Mouse (Mus musculus) kidney, postnatal 0 days (tissue): ENCODE results near the gene Gm36210. TPM values are rescaled to one million over a fixed set of nuclear protein-coding genes. Genes with fewer than 3 reads are reported as not detected.
A peak's percentile ranks its signal among the peaks of the same experiment; 100 is the strongest.

Source experiments
- ATAC-seq: fragments of 200-750 bp; cut with Nextera tagmentation; replicated peaks from 2 replicates; pipeline ENCODE4 v1.8.0; 2017; ENCODE audit warnings: low read depth, moderate number of reproducible peaks, moderate TSS enrichment, moderate library complexity; ENCODE audit not compliant: low FRiP score
- DNase-seq: peaks from one replicate; pipeline ENCODE4 v3.0.0-alpha.2; 2016; ENCODE audit warnings: low spot score
- H3K27ac ChIP-seq: fragments of 300-500 bp; sonication (generic); 2 replicates; pipeline ENCODE4 v1.5.1; 2014; ENCODE audit warnings: mild to moderate bottlenecking
- H3K27me3 ChIP-seq: fragments of 300-500 bp; sonication (generic); 2 replicates; pipeline ENCODE4 v1.6.1; 2014; ENCODE audit warnings: low read length, mixed read lengths; ENCODE audit not compliant: insufficient read depth
- H3K36me3 ChIP-seq: fragments of 300-500 bp; sonication (generic); 2 replicates; pipeline ENCODE4 v1.6.1; 2014; ENCODE audit warnings: low read length, mixed read lengths; ENCODE audit not compliant: insufficient read depth
- H3K4me1 ChIP-seq: fragments of 300-500 bp; sonication (generic); replicated peaks from 2 replicates; pipeline ENCODE4 v1.6.1; 2014; ENCODE audit warnings: antibody characterized with exemption, low read length, mixed read lengths; ENCODE audit not compliant: insufficient read depth
- H3K4me2 ChIP-seq: fragments of 300-500 bp; sonication (generic); 2 replicates; pipeline ENCODE4 v1.6.1; 2014; ENCODE audit warnings: mild to moderate bottlenecking, low read length, moderate library complexity, mixed read lengths
- H3K4me3 ChIP-seq: fragments of 300-500 bp; sonication (generic); replicated peaks from 2 replicates; pipeline ENCODE4 v1.5.1; 2014; ENCODE audit warnings: low read depth, low read length
- H3K9ac ChIP-seq: fragments of 300-500 bp; sonication (generic); 2 replicates; pipeline ENCODE4 v1.6.1; 2014; ENCODE audit warnings: low read depth, low read length
- H3K9me3 ChIP-seq: fragments of 300-500 bp; sonication (generic); replicated peaks from 2 replicates; pipeline ENCODE4 v1.6.1; 2016; ENCODE audit warnings: low read length, inconsistent platforms, mixed read lengths
- CTCF ChIP-seq: IDR thresholded peaks from 2 replicates; pipeline ENCODE4 v1.5.1; 2016; ENCODE audit warnings: antibody characterized with exemption, low read depth, mild to moderate bottlenecking, moderate library complexity
- WGBS: fragments of 180-500 bp; shearing (Covaris S2); extraction: QIAGEN DNeasy Blood & Tissue Kit; methylation state at CpG from one replicate; pipeline ENCODE4 v1.1.7; 2014; 5-methylcytosine and 5-hydroxymethylcytosine counted together
- polyA plus RNA-seq: library from polyadenylated mRNA; unstranded; fragments of >200 nt; fragmentation: Nextera tagmentation; extraction: Ambion mirVana; gene quantifications from 2 replicates; pipeline ENCODE4 v1.2.1, GENCODE M21; 2015

Gene Gm36210
- polyA plus RNA-seq, 1 experiment from 2014 or later = not detected

DNA sequence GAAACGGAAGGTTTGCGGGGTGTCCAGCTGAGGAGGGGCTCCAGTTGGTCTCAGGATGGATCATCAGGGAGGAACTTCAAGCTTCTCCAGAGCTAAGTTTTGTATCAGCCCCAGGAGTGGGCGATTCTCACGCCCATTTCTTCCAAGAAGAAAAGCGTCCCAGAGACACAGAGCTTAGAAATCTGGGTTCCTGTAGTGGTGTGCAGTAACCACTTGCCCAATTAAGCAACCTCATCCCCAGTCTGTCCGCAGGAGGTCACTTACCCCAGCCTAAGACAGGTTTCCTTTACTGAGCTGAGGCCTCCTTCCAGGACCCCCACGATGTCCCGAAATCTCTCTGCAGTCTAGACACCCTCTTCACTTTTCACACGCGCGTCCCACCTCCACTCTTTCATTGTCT, 29.1 kb downstream of the Gm36210 start:
- H3K9me3 ChIP-seq = no peaks in the 10 kb centered on the region
- TF ChIP-seq CTCF = no peak
- no peak for ATAC-seq
- DNase-seq = no peak
- H3K36me3 ChIP-seq = no peaks in the 10 kb centered on the region
- H3K4me3 ChIP-seq = peak overlapping the region; percentile 48
- H3K9ac ChIP-seq = peak overlapping the region; percentile 39
- 5% methylated on average over 11 of the region's 11 CpGs for WGBS
- 0 out of 2 replicates have a peak overlapping the region, but pooled peaks have one; percentile 25 for H3K27ac ChIP-seq
- H3K4me1 ChIP-seq = peaks cover 7% of the 10 kb centered on the region; the same call in 1 of the 2 replicates
- no peaks in the 10 kb centered on the region for H3K27me3 ChIP-seq
- peak overlapping the region; percentile 78 for H3K4me2 ChIP-seq

DNA sequence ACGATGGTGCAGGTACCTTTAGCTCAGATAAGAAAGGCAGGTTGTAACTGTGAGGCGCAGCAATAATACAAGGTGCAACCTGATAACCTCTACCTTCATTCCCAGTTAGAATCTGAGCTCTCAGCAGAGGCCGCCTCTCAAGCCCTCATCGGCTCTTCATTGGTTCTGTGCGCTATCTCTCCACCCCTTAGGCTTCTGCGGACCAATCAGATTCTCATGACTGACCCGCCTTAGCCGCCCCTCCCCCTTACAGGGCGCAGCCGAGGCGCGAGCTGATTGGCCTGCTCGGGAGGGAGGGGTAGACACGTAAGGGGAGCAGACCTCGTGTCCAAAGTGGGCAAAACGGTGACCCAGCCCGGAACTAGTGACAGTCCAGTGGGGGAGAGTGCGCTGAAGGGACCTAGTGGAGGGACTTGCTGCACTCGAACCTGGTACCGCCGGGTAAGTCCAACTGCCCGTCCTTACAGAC, 29.5 kb downstream of the Gm36210 start, which contains the start of gene Isoc2a:
Gene Isoc2a, plus strand, starts transcription at position 401 of the 469 bp plus-strand sequence.
- TF ChIP-seq CTCF = no peak

DNA sequence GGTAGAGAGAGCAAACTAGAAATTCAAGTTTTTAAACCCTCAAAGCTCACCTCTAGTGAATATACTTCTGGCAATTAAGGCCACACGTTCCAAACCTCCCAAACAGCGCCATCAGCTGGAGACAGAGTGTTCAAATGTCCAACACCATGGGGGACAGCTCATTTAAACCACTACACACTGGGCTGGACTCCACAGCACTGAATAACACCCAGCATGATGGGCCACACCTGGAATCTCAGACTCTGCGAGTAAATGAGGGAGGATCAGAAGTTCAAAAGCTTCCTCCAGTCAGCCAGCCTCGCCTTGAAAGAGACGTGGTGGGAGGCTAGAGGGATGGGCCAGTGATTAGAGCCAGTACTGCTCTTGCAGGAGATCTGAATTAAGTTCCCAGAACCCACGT, 36.2 kb downstream of the Gm36210 start, which contains the start of gene Isoc2b:
Gene Isoc2b, minus strand, starts transcription at position 126 of the 400 bp plus-strand sequence.
- H3K9ac ChIP-seq = no peak within 1 kb of the TSS
- DNase-seq = no peak
- no peaks in the 10 kb centered on the region for H3K27me3 ChIP-seq
- no peak within 1 kb of the TSS for H3K4me3 ChIP-seq
- H3K27ac ChIP-seq = no peak within 1 kb of the TSS
- 37% methylated on average over 6 of the region's 6 CpGs for WGBS
- TF ChIP-seq CTCF = peak; percentile 16; the same call in 1 of the 2 replicates
- no peaks in the 10 kb centered on the region for H3K36me3 ChIP-seq
- no peak within 1 kb of the TSS for H3K4me2 ChIP-seq
- H3K4me1 ChIP-seq = no peaks in the 10 kb centered on the region
- ATAC-seq = no peak
- H3K9me3 ChIP-seq = no peaks in the 10 kb centered on the region

More for the DNA sequence above, 29.5 kb downstream of the Gm36210 start, which contains the start of gene Isoc2a:
- H3K9me3 ChIP-seq = no peaks in the 10 kb centered on the region
- H3K27ac ChIP-seq = 0 out of 2 replicates have a peak within 1 kb of the TSS, but pooled peaks have one; percentile 25
- no peaks in the 10 kb centered on the region for H3K36me3 ChIP-seq
- peak within 1 kb of the TSS; percentile 39 for H3K9ac ChIP-seq
- H3K4me1 ChIP-seq = peaks cover 7% of the 10 kb centered on the region; the same call in 1 of the 2 replicates
- whole genome bisulfite sequencing = under 1% methylated on average over 22 of the region's 22 CpGs
- H3K4me2 ChIP-seq = peak within 1 kb of the TSS; percentile 78
- DNase-seq = peak; percentile 98
- no peaks in the 10 kb centered on the region for H3K27me3 ChIP-seq
- peak; percentile 100 for ATAC-seq
- peak within 1 kb of the TSS; percentile 48 for H3K4me3 ChIP-seq

- H3K9me3 ChIP-seq = no peaks in the 10 kb centered on the region
- H3K27ac ChIP-seq = peak overlapping the region; percentile 63
- H3K4me1 ChIP-seq = no peaks in the 10 kb centered on the region
- peak; percentile 64 for DNase-seq
- no peaks in the 10 kb centered on the region for H3K36me3 ChIP-seq
- H3K9ac ChIP-seq = peak overlapping the region; percentile 57
- WGBS = 33% methylated on average over 10 of the region's 10 CpGs
- peak overlapping the region; percentile 54 for H3K4me2 ChIP-seq
- TF ChIP-seq CTCF = no peak
- ATAC-seq = no peak
- peak overlapping the region; percentile 44 for H3K4me3 ChIP-seq
- no peaks in the 10 kb centered on the region for H3K27me3 ChIP-seq
Observed at GRCm38 (mm10) chr7:4866631-4867180, 39.6 kb downstream of the Gm36210 start.

GRCm38 (mm10) chr7:4865579-4866493, 40.5 kb downstream of the Gm36210 start:
- peak overlapping the region; percentile 54 for H3K4me2 ChIP-seq
- H3K27me3 ChIP-seq = no peaks in the 10 kb centered on the region
- WGBS = 6% methylated on average over 40 of the region's 40 CpGs
- peak overlapping the region; percentile 64 for H3K9ac ChIP-seq
- H3K4me3 ChIP-seq = peak overlapping the region; percentile 44
- ATAC-seq = peak; percentile 100
- TF ChIP-seq CTCF = no peak
- peak; percentile 99 for DNase-seq
- H3K36me3 ChIP-seq = no peaks in the 10 kb centered on the region
- peak overlapping the region; percentile 63 for H3K27ac ChIP-seq
- H3K9me3 ChIP-seq = no peaks in the 10 kb centered on the region
- H3K4me1 ChIP-seq = no peaks in the 10 kb centered on the region

DNA sequence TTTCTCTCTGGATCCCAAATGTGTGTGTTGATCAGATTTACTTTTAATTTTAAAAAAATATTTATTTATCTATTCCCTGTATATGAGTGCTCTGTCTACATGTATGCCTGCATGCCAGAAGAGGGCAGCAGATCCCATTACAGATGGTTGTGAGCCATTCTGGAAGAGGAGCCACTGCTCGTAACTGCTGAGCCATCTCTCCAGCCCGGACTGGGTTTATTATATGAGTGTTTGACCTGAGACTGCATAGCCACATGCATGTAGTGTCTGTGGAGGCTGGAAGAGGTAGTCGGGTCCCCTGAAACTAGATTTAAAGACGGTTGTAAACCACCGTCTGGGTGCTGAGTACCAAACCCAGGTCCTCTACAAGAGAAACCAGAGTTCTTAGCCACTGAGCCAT, 41.2 kb downstream of the Gm36210 start:
- H3K4me3 ChIP-seq = peak overlapping the region; percentile 44; the same call in 1 of the 2 replicates
- H3K27ac ChIP-seq = no peak overlapping the region
- WGBS = 65% methylated on average over 5 of the region's 5 CpGs
- ATAC-seq = no peak
- no peaks in the 10 kb centered on the region for H3K4me1 ChIP-seq
- DNase-seq = peak; percentile 67
- no peaks in the 10 kb centered on the region for H3K9me3 ChIP-seq
- no peak overlapping the region for H3K9ac ChIP-seq
- peak overlapping the region; percentile 54 for H3K4me2 ChIP-seq
- H3K27me3 ChIP-seq = no peaks in the 10 kb centered on the region
- no peaks in the 10 kb centered on the region for H3K36me3 ChIP-seq
- TF ChIP-seq CTCF = peak; percentile 71
